Mouse (Mus musculus): ENCODE results near the gene Larp4.
"Not testable (repeated sequence)": the region's sequence is repeated elsewhere in the genome, so short reads cannot be mapped to it uniquely, and the experiment has no call there.

Larp4 gene

DNA sequence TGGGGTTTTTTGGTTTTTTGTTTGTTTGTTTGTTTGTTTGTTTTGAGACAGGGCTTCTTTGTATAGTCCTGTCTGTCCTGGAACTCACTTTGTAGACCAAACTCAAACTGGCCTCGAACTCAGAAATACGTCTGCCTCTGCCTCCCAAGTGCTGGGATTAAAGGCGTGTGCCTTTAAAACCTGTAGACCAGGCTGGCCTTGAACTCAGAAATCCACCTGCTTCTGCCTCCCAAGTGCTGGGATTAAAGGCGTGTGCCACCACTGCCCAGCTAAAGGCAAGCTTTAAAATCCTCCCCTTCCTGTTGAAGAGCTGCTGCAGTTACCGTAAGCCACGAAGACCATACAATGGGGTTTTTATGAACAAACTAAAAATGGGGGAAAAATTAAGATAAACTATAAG lies at the start of gene Larp4:
TSS of gene Larp4 (plus strand) at position 301 of the 400 bp plus-strand sequence.
- DNase-seq (ENCODE audit: low read depth, low spot score): not testable (repeated sequence)

DNA sequence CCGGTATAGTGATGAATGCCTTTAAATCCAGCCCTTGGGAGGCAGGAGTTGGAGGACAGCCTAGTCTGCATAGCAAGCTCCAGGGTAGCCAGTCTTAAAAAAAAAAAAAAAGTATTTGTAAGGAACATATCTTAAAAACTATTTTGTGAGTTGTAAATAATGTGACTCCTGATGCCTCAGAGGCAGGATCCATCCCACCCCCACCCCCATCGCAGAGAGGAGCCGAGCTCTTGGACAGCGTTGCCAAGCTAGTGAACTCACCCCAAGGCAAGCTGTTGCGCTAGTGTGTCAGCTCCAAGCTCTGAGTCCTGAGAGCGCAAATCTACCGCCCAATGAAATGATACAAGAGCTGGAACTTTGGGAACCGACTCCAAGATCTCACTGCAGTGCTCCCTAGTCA lies 38.6 kb upstream of the Larp4 start:
- DNase-seq (ENCODE audit: low read depth, low spot score): no peak

DNA sequence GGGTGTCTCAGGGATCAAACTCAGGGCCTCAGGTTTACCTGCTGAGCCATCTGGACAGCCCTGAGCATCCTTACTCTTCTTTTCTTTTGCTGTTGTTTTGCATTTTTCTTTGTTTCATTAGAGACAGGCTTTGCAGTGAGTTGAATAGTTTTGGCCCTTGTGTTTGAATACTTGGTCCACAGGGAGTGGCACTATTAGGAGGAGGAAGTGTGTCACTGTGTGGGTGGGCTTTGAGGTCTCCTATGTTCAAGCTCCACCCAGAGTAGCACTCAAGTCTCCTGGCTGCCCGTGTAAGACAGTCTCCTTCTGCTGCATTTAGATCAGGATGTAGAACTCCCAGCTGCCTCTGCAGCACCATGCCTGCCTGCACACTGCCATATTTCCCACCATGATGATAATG lies 35.4 kb upstream of the Larp4 start:
- DNase-seq (ENCODE audit: low read depth, low spot score): no peak

DNA sequence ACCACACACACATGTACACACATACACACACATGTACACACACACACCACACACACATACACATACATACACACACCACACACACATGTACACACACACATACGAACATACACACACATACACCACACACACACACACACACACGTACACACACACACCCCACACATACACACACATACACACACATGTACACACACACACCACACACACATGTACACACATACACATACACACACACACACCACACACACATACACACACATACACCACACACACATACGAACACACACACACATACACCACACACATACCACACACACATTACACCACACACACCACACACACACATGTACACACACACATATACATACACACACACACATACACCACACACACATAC lies 33.2 kb upstream of the Larp4 start:
- DNase-seq (ENCODE audit: low read depth, low spot score): no peak

DNA sequence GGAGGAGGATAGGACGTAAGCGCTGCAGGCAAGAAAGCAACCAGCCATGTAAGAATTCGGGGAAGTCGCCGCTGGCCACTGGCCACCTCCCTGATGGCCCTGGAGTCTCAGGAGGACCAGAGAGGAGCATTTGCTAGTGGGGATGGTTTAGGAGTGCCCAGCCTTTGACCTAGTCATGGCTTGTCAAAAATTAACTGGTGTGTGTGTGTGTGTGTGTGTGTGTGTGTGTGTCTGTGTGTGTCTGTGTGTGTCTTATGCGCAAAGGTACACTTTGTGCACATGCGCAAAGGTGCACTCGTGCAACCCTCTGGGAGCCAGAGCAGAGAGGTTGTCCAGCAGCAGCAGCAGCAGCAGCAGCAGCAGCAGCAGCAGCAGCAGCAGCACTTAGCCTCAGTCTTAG lies 32.0 kb upstream of the Larp4 start:
- no peak for DNase-seq (ENCODE audit: low read depth, low spot score)

DNA sequence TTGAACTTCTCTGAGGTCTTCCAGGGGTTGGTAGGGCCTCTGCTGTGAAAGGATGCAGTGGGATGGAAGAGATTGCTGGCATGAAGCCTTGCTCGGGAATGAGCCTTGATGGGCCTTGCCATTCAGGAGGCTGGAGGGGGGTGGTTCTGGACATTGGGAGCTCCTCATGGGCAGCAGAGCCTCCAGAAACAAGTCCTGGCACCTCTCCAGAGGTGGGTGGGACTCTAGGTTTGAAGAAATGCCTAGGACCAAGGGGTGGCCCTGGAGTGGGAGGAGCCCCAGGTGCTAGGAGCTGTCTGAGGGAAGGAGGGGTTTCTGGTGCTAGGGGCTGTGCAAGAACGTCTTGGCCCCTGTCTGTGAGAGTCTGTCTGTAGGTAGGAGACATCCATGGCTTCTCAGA lies 29.4 kb upstream of the Larp4 start:
- DNase-seq (ENCODE audit: low read depth, low spot score): no peak

DNA sequence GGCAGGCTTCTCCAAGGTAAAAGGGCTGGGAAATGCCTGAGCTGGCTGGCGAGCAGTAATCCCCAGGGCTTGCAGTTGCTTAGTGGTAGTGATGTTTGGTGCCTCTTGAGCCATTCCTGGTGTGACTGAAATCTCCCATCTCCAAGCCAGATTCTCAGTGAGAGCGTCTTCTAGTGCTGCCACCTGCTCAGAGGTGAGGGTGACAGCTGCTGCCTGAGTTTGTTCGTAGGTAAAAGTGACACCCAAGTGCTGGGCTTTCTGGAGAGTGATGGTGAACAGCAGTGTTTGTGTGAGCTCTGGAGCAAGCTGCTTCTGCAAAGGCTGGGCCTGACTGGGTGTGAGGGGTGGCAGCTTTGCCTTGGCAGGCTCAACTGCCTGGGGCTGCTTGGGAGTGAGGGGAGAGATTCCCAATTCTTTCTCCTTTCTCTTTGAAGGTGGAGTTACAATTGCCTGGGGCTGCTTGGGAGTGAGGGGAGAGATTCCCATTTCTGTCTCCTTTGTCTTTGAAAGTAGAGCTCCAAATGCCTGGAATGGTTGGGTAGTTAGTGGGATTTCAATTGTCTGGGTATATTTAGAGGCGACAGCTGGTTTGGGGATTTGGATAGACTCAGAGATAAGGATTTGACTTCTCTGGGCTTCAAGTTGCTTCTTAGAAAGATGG lies 28.8 kb upstream of the Larp4 start:
- no peak for DNase-seq (ENCODE audit: low read depth, low spot score)

DNA sequence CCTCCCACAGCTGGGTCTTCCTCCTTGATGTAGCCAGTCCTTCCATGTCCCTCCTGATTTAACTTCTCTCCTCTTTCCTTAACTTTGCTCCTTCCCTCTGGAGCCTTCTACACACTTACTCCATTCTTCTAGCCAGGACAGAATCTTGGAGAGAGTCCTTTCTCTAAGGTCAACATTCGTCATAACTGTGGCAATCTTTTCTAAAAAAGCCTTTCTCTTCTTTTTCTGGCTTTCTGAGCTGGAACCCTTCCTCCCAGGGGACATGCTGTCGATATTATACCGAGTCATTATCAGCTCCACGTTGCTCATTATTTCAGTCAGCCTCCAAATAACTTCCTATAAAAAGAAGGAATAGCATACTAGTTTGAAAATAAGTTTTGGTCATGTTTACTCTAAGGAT lies 14.5 kb upstream of the Larp4 start:
- DNase-seq (ENCODE audit: low read depth, low spot score): no peak

DNA sequence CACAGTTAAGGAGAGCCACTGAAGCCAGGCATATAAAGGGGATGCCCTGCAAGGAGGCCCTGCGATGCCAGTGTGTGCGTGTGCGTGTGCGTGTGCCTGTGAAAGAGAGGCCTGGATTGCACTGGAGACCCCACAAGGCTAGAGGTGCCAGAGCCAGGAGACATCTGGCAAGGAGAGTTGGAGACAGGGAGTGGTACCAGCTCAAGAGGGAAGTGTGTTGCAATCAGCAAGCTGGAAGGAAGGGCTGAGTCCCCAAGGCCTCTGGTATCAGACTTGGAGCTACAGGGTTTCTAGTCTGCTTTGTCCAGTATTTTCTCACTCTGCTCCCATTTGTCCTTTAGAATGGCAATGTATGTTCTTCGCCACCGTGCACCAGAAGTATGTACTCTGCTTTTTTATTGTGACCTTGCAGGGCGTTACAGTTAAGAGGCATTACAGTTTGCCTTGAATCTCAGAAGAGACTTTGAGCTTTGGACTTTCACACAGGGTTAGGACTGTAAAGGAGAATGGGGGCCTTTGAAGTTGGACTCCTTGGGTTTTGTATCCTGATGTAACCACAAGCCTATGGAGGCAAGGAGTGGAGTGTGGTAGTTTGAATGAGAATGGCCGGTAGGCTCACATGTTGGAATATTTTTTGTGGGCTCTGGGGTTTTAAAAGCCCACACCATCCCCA lies 4.6 kb upstream of the Larp4 start:
- no peak for DNase-seq (ENCODE audit: low read depth, low spot score)

DNA sequence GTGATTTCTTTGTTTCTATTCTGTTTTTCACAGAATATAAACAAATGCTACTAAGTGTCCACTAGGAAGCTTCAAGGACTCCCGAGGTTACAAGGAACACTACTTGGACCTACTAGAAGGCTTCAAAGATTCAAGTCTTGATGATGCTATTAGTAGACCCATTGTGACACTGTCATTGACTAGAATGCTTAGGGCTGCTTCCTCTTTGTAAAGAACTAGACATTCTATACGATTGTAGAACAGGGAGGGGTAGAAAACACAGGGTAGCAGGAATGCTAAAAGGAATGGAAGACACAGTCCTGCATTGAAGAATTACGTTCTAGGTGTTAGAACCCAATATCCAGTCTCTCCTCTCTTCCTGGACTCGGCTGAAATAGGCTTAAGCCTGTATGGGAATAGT lies 2.9 kb upstream of the Larp4 start, which contains the start of gene Fam186a:
TSS of gene Fam186a (minus strand) at position 101 of the 400 bp plus-strand sequence.
- DNase-seq (ENCODE audit: low read depth, low spot score): no peak

DNA sequence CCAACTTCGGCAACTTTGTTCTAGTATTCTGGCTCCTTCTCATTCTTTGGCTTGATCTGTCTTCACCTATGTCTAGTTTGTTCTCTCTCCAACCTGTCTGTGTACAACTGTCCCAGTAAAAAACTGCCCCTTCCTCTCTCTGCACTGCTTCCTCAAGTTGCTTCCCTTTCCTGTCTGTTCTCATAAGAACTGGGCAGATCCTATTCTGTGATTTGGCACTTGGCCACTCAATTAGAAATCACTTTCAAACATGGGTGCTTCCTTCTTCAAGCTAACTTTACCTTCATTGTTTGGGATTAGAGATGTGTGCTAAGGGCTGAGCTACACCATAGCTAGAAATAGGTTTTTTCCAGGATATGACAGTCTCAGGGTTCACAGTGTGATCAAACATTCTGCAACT lies 741 bp downstream of the Larp4 start:
- no peak for DNase-seq (ENCODE audit: low read depth, low spot score)

DNA sequence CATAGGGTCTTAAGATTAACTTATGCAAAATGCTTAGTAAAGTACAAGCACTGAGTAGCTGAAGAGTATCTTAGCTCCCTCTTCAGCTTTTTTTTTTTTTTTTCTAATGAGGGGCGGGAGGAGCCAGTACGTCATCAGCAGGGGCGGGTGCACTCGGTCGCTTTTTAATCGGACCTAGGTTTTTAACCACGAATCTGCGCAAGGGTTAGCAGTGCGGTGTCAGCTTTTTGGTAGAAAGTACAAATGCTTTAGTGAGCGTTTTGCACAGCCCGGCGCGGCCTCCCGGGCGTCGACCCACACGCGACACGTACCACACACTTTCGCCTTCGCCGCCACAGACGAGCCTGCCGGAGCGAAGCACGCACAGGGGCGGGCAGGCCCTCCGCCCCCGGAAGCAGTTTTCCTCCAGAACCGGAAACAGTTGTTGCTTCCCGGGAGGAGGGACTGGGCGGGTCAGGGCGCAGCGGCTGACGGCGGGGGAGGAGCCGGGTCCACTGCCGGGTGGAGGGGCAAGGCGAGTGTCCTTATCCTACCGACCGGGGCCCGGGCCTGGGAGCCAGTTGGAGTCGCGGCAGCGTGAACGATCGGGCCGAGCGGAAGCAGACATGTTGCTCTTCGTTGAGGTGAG lies 2.6 kb downstream of the Larp4 start:
- DNase-seq (ENCODE audit: low read depth, low spot score): peak; percentile 92

DNA sequence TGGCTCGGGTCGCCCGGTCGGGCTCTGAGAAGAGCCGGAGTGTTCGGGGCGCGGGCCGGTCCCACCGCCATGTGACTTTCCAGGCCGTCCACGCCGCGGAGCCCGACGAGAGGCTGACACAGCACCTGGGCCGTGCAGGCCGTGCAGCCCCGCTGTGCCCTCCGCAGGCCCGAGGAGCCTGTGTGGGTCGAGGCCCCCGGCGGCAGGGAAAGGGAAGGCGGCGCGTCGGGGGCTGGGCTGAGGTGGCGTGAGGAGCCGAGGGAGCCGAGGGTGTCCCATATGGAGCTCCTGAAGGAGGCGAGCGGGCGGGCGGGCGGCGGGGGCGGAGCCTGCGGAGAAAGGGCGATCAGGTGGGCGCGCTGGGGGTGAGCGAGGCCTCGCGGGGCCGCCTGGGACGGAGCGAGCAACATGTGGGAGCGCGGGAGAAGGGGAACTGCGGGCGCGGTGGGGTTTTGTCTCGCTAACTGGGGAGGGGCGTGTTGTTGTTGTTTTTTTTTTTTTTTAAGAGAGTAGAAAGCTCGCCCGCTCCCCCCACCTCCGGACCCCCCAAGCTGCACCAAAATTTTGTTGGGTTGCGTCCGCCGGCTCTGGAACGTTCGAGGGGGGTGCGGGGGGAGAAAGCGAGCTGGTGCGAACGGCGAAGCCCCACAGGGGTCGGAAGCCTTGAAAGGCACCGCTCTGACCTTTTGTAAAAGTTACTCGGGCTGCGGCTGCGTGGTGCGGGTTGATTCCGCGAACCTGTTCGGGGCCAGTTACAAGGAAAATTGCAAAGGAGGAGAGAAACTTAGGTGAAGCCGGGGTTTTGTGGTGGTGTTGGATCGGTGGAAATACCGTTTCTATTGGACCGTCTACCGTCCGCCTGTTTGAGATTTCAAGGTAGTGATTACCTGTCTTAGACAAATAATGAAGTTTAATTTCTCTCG lies 3.4 kb downstream of the Larp4 start:
- DNase-seq (ENCODE audit: low read depth, low spot score): peak; percentile 67

DNA sequence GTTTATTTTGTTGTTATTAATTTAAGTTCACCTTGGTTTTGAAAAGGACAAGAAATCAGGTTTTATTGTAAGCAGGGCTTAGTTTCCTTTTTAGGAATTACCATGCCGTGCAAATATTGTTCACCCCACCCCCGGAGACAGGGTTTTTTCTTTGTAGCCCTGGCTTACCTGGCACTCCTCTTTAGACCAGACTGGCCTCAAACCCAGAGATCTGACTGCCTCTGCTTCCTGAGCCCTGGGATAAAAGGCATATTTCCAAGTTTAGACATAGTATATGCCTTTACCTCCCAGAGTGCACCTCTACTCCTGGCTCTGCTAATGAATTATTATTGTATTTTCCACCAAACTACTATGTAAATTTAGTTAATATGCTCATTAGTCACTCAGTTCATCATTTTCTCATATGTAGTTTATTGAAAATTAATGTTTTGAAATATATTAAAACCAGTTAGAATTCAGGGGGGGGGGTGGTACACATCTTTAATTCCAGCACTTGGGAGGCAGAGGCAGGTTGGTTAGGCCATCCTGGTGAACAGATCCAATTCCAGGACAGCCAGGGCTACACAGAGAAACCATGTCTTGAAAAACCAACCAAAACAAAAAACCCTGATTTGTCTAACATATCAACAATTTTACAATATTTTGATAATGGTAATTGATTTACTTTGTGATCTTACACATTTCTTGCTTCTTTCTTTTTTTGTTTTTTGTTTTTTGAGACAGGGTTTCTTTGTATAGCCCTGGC lies 4.8 kb downstream of the Larp4 start:
- DNase-seq (ENCODE audit: low read depth, low spot score): no peak

DNA sequence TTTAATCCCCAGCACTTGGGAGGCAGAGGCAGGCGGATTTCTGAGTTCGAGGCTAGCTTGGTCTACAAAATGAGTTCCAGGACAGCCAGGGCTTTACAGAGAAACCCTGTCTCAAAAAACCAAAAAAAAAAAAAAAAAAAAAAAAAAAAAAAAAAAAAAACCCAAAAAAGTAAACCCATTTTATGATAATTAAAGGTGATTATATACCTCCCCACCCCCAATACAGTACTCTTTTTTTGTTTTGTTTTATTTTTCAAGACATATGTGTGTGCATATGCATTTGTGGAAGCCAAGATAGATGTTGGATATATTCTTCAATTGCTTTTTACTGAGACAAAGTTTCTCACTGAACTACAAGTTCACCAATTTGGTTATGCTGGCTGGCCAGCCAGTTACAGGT lies 6.3 kb downstream of the Larp4 start:
- not testable (repeated sequence) for DNase-seq (ENCODE audit: low read depth, low spot score)

DNA sequence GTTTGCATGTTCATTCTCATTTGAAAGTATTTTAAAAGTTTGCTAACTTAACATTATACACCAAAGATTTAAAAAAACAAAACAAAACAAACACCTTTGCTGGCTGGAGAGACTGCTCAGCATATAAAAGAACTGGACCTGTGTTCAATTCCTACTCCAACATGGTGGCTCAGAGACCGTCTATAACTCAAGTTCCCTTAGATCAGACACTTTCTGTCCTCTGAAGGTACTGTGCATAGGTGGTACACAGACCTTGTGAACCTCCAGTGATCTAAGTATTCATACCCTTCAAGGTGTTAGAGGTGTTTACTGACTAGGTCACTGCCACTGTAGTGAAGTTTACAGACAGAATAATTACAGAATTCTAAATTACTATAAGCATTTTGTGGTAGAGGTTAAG lies 9.4 kb downstream of the Larp4 start:
- no peak for DNase-seq (ENCODE audit: low read depth, low spot score)

DNA sequence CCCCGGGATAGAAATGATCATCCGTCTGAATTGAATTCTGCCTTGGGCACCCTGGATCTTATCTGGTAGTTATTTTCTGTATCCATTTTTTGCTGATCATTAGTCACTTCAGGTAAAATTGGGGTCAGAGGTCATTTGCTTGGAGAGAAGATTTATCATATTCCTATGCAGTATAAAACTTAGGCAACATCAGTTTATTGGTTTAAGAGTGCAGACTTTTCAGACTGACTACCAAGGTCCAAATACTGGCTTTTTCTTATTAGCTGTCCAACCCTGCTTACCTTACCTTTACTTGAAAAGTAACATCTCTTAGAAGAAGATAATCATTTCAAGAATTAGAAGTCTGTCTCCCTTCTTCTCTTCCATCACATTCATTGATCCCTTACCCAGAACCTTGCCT lies 9.8 kb downstream of the Larp4 start:
- DNase-seq (ENCODE audit: low read depth, low spot score): no peak

DNA sequence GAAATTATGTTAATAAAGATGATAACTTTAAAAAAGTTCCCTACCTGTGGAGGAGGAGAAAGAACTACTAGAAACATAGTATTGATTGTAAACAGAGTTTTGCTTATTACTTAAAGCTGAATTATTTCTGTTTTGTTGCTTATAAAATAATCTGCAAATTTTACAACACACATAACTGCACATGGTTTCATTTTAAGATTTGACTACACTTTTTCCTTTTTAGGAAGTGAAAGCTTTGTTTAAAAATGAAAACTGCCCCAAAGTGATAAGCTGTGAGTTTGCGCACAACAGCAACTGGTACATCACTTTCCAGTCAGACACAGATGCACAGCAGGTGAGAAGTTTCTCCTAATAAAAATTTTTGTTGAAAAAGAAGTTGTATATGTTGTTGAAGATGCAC lies 23.2 kb downstream of the Larp4 start:
- DNase-seq (ENCODE audit: low read depth, low spot score): no peak

DNA sequence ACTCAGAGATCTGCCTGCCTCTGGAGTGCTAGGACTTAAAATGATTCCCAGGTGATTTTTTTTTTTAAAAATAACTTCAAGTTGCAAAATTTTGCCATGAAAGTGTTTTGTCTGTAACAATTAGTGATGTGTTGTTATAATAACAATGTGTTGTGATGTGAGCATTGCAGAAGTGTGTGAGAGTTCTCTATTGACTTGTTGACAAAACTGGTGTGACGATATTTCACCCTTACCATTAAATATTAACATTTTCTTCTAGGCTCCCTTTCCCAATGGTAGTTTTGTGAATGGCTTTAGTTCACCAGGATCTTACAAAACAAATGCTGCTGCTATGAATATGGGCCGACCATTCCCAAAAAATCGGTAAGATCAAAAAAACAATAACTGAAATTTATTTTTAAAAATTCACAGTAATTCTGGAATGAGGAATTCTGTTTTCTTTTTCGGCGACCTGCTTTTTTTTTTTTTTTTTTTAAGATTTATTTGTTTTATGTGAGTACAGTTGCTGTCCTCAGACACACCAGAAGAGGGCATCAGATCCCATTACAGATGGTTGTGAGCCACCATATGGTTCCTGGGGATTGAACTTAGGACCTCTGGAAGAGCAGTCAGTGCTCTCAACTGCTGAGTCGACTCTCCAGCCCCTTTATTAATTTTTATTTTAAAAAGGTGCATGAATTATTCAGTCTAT lies 27.4 kb downstream of the Larp4 start:
- DNase-seq (ENCODE audit: low read depth, low spot score): no peak

DNA sequence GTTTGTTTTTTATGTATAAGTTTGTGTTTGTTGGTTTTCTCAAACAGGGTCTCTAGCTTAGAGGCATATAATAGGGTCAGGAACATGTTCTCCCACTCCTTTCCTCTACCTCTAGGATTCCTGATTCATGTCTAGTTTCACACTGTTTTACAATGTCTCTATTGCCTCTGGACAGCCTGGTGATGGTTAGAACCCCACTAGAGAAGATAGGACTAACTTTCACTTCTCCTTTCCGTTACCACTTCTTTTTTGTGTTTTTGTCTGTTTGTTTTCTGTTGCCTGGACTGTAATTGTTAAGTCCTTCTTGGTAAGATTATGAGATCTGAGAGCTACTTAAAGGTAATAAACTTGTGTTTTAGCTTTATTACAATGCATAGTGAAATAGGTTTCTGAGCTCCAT lies 29.5 kb downstream of the Larp4 start:
- DNase-seq (ENCODE audit: low read depth, low spot score): no peak
